Mouse (Mus musculus) megakaryocyte, embryonic 14.5 days (primary cell): Measurements from ENCODE around the gene Aspscr1.

Source experiments
- FLI1 ChIP-seq: IDR thresholded peaks from 2 replicates; pipeline ENCODE4 v1.6.1; 2012; ENCODE audit warnings: low read length, inconsistent platforms, mixed read lengths
- GATA1 ChIP-seq: IDR thresholded peaks from 3 replicates; pipeline ENCODE4 v1.6.1; 2012; ENCODE audit warnings: mixed read lengths, low read length, inconsistent platforms, borderline replicate concordance

DNA sequence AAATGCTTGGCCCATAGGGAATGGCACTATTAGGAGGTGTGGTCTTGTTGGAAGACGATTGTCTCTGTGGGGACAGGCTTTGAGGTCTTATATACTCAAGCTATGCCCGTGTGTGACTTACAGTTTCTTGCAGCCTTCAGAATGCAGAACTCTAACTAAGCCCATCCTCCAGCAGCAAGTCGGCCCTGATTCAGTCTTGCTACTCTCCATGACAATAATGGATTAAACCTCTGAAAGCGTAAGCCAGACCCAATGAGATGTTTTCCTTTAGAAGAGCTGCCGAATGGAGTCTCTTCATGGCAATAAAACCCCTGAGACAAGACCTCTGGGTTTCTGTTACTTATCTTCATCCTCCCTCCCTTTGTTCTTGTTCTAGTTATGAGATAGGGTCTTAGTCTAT is 38.0 kb upstream of the Aspscr1 start:
- TF ChIP-seq GATA1: no peak
- no peak for TF ChIP-seq FLI1
